Mouse (Mus musculus) frontal cortex, postnatal 25 days (tissue): ENCODE results near the gene Tmigd3.
"Not testable (repeated sequence)": the region's sequence is repeated elsewhere in the genome, so short reads cannot be mapped to it uniquely, and the experiment has no call there.

Experiments
- DNase-seq, 2 experiments: peaks; one replicate each; pipeline ENCODE4 v3.0.0; 2022; ENCODE audit warnings: low spot score in 2 of 2

Tmigd3 gene

DNA sequence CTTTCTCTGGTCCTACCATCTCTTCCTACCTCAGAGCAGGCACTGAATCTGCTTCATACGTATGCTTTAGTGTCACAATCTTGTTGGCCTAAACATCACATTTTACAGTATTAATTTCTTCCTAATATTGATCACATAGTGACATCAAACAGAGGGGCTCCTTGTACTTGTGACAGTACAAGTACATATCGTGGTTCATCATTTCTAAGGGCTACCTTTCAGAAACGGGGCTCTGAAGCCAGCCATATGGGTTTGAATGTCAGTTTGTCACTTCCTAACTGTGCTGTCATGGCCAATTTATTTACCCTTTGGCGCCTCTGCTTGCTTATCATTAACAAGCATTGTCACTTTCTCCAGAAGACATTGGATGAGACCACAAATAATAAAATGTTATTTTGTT lies 30.8 kb downstream of the Tmigd3 start:
- no peak for DNase-seq

- no peak for DNase-seq
These were observed 33.5 kb downstream of the Tmigd3 start for GRCm38 (mm10) chr3:105904213-105904612.

- no peak for DNase-seq
These were observed 34.0 kb downstream of the Tmigd3 start for GRCm38 (mm10) chr3:105904721-105905120.

DNA sequence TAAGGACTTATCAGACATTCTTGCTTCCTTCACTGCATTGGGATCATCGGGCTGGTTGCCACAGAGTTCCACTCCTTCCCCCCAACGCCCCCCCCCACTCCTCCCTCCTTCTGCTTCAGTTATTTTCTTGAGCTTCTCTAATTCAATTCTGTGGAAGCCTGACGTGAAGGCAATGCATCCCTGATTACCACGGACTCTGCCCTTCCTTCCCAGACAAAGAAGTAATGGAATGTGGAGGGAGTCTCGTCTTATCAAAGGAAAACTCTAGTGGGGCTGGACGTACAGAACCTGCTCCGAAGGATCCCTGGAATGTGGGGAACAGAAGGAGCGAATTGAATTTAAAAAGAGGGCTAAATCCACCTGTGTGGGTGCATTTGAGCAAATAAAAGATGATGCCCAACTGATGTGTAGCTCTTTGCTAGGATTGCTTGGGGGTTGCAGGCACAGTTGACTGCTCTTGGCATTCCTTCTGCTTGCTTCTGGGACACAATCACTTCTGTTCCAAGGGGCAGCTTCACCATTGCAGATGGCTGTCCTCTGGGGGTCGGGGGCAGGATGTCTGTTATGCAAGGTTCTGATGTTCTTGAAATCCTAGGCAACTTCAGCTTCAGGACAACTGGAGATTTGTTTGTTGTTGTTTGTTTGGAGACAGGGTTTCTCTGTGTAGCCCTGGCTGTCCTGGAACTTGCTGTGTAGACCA lies 37.4 kb downstream of the Tmigd3 start:
- no peak for DNase-seq

DNA sequence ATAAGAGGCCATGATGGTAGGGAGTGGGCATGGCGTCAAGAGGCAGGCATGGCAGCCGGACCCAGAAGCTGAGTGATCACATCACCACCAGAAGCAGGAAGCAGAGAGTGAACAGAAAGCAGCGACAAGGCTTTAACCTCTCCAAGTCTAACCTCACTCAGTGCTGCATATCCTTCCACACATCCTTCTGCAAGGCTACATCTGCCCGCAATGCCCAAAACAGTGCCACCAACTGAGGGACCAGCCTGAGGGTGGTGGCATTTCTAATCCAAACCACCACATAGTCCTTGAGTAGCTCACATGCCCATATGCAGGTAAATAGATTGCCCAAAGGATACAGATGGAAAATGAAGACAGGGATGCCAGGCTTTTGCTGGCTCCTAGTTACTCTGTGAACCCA lies 38.3 kb downstream of the Tmigd3 start:
- no peak for DNase-seq

- DNase-seq = no peak
These were observed 40.0 kb downstream of the Tmigd3 start for GRCm38 (mm10) chr3:105910519-105911190.

GRCm38 (mm10) chr3:105912097-105912880 lies 41.6 kb downstream of the Tmigd3 start:
- DNase-seq = no peak

- DNase-seq = no peak
These were observed 43.4 kb downstream of the Tmigd3 start for GRCm38 (mm10) chr3:105913839-105914681.

DNA sequence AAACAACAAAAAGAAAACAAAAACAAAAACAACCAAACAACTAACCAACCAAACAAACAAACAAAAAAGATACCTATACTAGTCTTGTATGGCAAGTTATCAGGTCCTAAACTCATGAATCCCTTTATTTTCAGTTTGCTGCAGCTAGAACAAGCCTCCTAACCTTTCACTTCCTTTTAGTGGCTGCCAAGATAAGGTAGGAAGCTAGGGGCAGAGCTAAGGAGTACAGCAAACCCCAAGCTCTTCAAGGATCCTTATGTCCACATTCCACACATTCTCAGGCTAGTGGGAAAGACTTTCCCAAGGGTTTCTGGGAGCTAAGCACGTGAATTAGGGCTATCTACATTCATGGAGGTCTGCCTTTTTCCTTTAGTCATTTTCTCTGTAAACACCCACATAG lies 44.6 kb downstream of the Tmigd3 start:
- DNase-seq = no peak

DNA sequence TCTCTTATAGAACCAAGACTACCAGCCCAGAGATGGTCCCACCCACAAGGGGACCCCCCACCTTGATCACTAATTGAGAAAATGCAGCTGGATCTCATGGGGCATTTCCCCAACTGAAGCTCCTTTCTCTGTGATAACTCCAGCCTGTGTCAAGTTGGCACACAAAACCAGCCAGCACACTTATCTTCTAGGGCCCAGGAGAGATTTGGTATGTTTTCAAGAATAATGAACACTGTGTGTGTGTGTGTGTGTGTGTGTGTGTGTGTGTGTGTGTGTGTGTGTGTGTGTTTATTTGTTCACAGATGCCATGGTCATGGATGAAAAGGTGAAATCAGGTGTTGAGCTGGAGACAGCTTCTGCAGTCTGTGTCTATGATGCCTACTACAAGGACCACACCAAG lies 45.8 kb downstream of the Tmigd3 start:
- not testable (repeated sequence) for DNase-seq

DNA sequence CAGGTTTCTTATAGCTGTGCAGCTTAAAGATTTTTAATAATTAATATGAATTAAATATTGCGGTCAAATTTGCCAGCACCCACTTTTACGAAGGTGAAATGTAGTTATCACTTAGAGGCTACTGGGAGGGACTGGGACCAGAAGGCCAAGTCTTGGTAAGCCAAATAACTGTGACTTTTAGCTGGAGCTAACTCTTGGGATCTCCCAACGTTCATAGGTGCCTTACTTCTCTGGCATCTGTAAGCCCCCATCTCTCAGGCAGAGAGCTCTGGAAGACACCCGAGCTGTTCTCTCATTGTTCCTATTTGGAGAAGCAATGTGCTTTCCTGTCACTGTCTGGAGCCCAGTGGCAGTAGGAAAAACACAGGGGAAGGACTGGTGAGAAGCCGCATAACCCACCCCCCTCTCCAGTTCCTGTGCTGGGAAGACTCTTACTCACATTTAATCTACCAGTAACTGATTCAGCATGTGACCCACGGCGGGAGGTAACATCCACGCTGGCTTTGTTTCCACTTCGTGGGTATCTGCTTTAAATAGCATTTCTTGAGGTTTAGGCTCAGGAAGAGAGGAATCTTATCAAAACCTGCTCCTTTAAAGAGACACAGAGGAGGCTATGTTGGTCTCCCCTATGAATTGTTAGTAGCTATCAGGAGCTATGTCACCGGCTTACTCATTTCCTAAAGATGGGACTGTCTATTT lies 47.1 kb downstream of the Tmigd3 start:
- no peak for DNase-seq

DNA sequence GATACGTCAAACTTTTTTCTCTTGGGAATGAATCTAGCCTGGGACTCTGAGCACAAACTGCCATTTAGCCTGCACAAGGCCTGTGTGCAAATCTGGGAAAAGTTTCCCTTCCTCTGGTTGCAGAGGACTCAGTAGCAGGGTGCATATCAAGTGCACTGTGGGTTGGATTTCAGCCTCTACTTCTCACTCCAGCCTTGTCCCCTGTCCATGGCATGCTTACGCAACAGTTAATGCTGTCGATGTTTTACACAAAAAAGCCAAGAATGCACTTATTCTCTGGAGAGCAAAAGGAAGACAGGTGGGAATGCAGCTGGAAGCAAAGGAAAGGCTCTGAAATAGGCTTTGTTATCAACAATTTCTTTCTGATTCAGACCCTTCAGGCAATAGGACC lies 47.6 kb downstream of the Tmigd3 start:
- DNase-seq = no peak

- not testable (repeated sequence) for DNase-seq
These were observed 50.0 kb downstream of the Tmigd3 start for GRCm38 (mm10) chr3:105920743-105921142.

DNA sequence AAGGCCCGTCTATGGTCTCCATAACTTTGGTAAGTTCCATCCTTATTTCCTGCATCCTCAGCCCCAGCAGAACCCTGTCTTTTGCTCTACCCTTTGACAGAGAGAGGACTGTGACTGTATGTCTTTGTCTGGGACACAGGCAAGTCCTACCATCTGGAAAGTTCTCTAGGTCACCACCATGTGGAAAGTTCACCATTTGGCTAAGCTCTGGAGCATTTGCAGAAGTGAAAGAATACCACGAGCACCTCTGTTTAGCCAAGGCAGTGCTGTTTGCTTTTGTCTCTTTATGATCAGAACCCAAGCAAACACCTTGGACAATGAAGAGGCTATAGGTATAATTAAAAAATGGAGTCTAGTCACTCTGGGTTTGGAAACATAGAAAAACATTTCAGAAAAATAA lies 51.3 kb downstream of the Tmigd3 start:
- DNase-seq = no peak

- DNase-seq = no peak
These were observed 53.9 kb downstream of the Tmigd3 start for GRCm38 (mm10) chr3:105924616-105925015.

- DNase-seq = no peak
These were observed 57.0 kb downstream of the Tmigd3 start for GRCm38 (mm10) chr3:105927561-105928194.

GRCm38 (mm10) chr3:105928195-105928569 lies 57.5 kb downstream of the Tmigd3 start:
- DNase-seq = no peak

- DNase-seq = no peak
These were observed 58.1 kb downstream of the Tmigd3 start for GRCm38 (mm10) chr3:105928781-105929180.

DNA sequence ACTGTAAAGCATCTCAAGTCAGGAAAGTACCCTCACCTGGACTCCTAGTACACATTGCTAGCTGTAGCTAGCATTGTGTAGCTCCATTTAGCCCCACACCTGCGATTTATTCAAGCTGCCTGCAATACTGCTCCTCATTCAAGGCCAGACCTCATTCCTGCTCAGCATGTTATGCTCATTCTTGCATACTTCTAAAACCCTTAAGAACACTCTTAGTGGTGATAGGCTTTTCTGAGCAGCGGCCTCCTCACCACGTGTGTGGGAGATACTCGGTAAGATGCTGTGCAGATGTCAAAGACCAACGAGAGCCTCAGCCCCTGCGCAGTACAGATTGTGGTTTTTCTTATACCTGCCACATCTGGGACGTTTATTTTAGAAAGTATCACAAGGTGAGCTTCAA lies 59.1 kb downstream of the Tmigd3 start:
- no peak for DNase-seq

DNA sequence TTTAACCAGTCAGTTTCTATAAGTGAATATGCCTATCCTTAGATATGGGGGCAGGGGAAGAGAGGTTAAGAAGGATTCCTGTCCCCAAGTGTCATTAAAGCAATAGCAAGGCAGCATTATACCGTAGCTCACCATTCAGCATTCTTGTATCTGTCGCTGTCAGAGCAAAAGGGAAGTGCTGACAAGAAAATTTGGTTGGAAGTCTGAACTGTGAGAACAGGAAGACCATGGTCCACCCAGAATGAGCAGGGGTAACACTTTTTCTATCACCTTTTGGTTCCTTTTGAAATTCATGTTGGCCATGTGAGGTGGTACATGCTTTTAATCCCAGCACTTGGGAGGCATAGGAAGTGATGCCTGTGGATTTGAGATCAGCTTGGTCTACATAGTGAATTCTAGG lies 60.4 kb downstream of the Tmigd3 start:
- DNase-seq = no peak
